Mouse (Mus musculus) heart, embryonic 14.5 days (tissue): ENCODE results near the gene Apon. TPM values are rescaled to one million over a fixed set of nuclear protein-coding genes. Genes with fewer than 3 reads are reported as not detected.
"Not testable (repeated sequence)": the region's sequence is repeated elsewhere in the genome, so short reads cannot be mapped to it uniquely, and the experiment has no call there.

Experiments
- ATAC-seq: fragments of 200-750 bp; cut with Nextera tagmentation; 2 replicates; pipeline ENCODE4 v1.8.0; 2017; ENCODE audit warnings: low read depth, moderate TSS enrichment; ENCODE audit not compliant: insufficient number of reproducible peaks, insufficient read depth, low FRiP score
- H3K27ac ChIP-seq, 2 experiments: fragments of 200-500 bp in 1 of 2; fragments of 300-500 bp in 1 of 2; sonication (generic) in 1 of 2; replicated peaks in 1 of 2; 2 replicates each; pipeline ENCODE4 v1.5.1; 2012 to 2014; ENCODE audit warnings: low read depth in 2 of 2, low read length in 2 of 2, control low read depth in 1 of 2, mild to moderate bottlenecking in 1 of 2, mixed read lengths in 1 of 2; ENCODE audit not compliant: control insufficient read depth in 1 of 2, insufficient read depth in 1 of 2
- H3K27me3 ChIP-seq: fragments of 300-500 bp; sonication (generic); 2 replicates; pipeline ENCODE4 v1.6.1; 2014; ENCODE audit warnings: mild to moderate bottlenecking, low read length, control low read depth; ENCODE audit not compliant: control insufficient read depth, insufficient read depth
- H3K36me3 ChIP-seq: fragments of 300-500 bp; sonication (generic); 2 replicates; pipeline ENCODE4 v1.6.1; 2014; ENCODE audit warnings: mild to moderate bottlenecking, control low read depth, low read length, mixed read lengths; ENCODE audit not compliant: control insufficient read depth, insufficient read depth
- H3K4me1 ChIP-seq, 2 experiments: fragments of 200-500 bp in 1 of 2; fragments of 300-500 bp in 1 of 2; sonication (generic) in 1 of 2; 2 replicates each; pipeline ENCODE4 v1.6.1; 2012 to 2014; ENCODE audit warnings: low read length in 2 of 2, control low read depth in 1 of 2, mixed read lengths in 1 of 2; ENCODE audit not compliant: control insufficient read depth in 2 of 2, insufficient read depth in 2 of 2
- H3K4me2 ChIP-seq: fragments of 300-500 bp; sonication (generic); 2 replicates; pipeline ENCODE4 v1.6.1; 2014; ENCODE audit warnings: mild to moderate bottlenecking, low read length
- H3K4me3 ChIP-seq, 2 experiments: fragments of 200-500 bp in 1 of 2; fragments of 300-500 bp in 1 of 2; sonication (generic) in 1 of 2; 2 replicates each; pipeline ENCODE4 v1.5.1; 2012 to 2014; ENCODE audit warnings: low read length in 2 of 2, mild to moderate bottlenecking in 2 of 2, control low read depth in 1 of 2, low read depth in 1 of 2, moderate library complexity in 1 of 2; ENCODE audit not compliant: control insufficient read depth in 1 of 2, insufficient read depth in 1 of 2
- H3K9ac ChIP-seq: fragments of 300-500 bp; sonication (generic); 2 replicates; pipeline ENCODE4 v1.6.1; 2014; ENCODE audit warnings: mild to moderate bottlenecking, low read length
- H3K9me3 ChIP-seq: fragments of 300-500 bp; sonication (generic); 2 replicates; pipeline ENCODE4 v1.6.1; 2016; ENCODE audit warnings: low read length, control low read depth; ENCODE audit not compliant: control insufficient read depth
- WGBS: fragments of 180-500 bp; shearing (Covaris S2); extraction: QIAGEN DNeasy Blood & Tissue Kit; methylation state at CpG from one replicate; pipeline ENCODE4 v1.1.7; 2014; 5-methylcytosine and 5-hydroxymethylcytosine counted together
- polyA plus RNA-seq: library from polyadenylated mRNA; unstranded; fragments of >200 nt; fragmentation: Nextera tagmentation; extraction: Ambion mirVana; gene quantifications from 2 replicates; pipeline ENCODE4 v1.2.1, GENCODE M21; 2014

Gene Apon
- polyA plus RNA-seq, 1 experiment from 2014 or later = not detected

DNA sequence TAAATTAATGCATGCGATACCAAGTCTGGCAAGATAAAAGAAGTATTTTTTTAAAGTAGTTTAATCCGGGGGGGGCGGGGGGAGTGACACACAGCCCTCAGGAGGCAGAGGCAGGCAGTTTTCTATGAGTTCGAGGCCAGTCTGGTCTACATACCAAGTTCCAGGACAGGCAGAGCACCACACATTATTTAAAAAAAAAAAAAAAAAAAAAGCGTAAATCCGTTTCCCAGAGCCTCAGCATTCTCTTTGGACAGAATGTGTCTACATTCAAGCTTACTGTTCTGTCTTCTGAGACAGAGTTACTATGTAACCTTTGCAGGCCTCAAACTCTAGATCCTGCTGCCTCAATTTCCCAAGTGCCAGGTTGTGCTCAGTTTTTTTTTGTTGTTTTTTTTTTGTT is 41.7 kb upstream of the Apon start:
- H3K4me2 ChIP-seq = peak overlapping the region; percentile 86
- WGBS = 32% methylated on average over 6 of the region's 6 CpGs
- no peak for ATAC-seq
- 0 out of 2 replicates have a peak, but pooled peaks cover 10% of the 10 kb centered on the region for H3K36me3 ChIP-seq
- H3K4me1 ChIP-seq = peaks cover 5 to 12% of the 10 kb centered on the region in 2 experiments
- peak overlapping the region; percentile 82 to 86; a peak in 3 of 4 replicates for H3K4me3 ChIP-seq
- peak overlapping the region; percentile 84 for H3K9ac ChIP-seq
- H3K27ac ChIP-seq = no peak overlapping the region; a peak in 1 of 4 replicates
- no peaks in the 10 kb centered on the region for H3K9me3 ChIP-seq
- no peaks in the 10 kb centered on the region for H3K27me3 ChIP-seq

DNA sequence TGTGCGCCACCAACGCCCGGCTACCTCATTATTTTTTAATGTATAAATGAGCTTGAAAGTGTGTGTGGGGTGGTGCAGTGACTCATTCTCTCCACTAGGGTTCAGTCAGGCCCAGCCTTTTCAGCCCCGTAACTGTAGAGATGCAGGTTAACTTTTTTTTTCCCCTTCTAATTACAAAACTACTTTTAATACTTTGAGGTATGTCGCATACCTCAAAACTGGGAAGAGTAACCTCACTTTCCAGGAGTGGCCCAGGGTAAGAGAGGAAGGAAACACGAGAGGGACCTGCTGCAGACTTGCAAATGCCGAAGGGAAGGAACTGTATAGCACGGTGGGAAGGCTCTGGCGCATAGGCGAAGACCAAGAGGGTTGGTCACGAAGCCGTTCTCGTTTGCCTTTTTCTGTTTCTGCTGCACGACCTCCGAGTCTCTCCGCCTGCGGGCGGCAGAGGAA is 41.0 kb upstream of the Apon start:
- peak overlapping the region; percentile 42 to 45 for H3K4me3 ChIP-seq
- H3K4me1 ChIP-seq = peaks cover 5 to 12% of the 10 kb centered on the region in 2 experiments
- peak overlapping the region; percentile 67 for H3K9ac ChIP-seq
- H3K36me3 ChIP-seq = 0 out of 2 replicates have a peak, but pooled peaks cover 7% of the 10 kb centered on the region
- no peak for ATAC-seq
- peak overlapping the region; percentile 82 for H3K4me2 ChIP-seq
- H3K27me3 ChIP-seq = no peaks in the 10 kb centered on the region
- 2% methylated on average over 18 of the region's 18 CpGs for WGBS
- H3K9me3 ChIP-seq = no peaks in the 10 kb centered on the region
- peak overlapping the region in 1 of 2 experiments; percentile 33; a peak in 1 of 4 replicates for H3K27ac ChIP-seq

DNA sequence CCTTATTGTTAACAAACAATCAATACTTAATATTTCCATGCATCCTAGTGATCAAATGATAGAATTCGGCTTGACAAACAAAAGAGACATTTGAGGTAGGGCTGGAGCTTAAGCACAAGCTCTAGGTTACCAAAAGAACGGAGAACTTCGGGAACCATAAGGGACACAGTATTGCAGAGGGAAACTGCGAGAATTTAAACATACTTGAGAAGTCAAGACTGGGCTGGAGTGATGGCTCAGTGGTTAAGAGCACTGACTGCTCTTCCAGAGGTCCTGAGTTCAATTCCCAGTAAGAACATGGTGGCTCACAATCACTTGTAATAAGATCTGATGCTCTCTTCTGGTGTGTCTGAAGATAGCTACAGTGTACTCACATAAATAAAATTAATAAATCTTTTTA is 39.8 kb upstream of the Apon start:
- H3K27me3 ChIP-seq, H3K9ac ChIP-seq, H3K4me2 ChIP-seq, ATAC-seq, H3K4me3 ChIP-seq, H3K36me3 ChIP-seq, H3K9me3 ChIP-seq, H3K27ac ChIP-seq: not testable (repeated sequence)
- peaks cover 5 to 12% of the 10 kb centered on the region in 2 experiments for H3K4me1 ChIP-seq
- 79% methylated on average over 4 of the region's 4 CpGs for WGBS

GRCm38 (mm10) chr10:128214981-128215380 is 38.9 kb upstream of the Apon start:
- WGBS = 84% methylated on average over 5 of the region's 5 CpGs
- H3K4me2 ChIP-seq = no peak overlapping the region
- no peaks in the 10 kb centered on the region for H3K27me3 ChIP-seq
- H3K9ac ChIP-seq = no peak overlapping the region
- 0 out of 2 replicates have a peak, but pooled peaks cover 3% of the 10 kb centered on the region for H3K36me3 ChIP-seq
- ATAC-seq = no peak
- no peak overlapping the region for H3K4me3 ChIP-seq
- H3K4me1 ChIP-seq = peaks cover 5 to 12% of the 10 kb centered on the region in 2 experiments
- no peaks in the 10 kb centered on the region for H3K9me3 ChIP-seq
- H3K27ac ChIP-seq = no peak overlapping the region

GRCm38 (mm10) chr10:128218387-128219117 is 35.3 kb upstream of the Apon start:
- H3K9me3 ChIP-seq = no peaks in the 10 kb centered on the region
- H3K4me2 ChIP-seq = no peak overlapping the region
- H3K27ac ChIP-seq = no peak overlapping the region
- no peak for ATAC-seq
- no peak overlapping the region for H3K9ac ChIP-seq
- H3K27me3 ChIP-seq = no peaks in the 10 kb centered on the region
- 90% methylated on average over 18 of the region's 18 CpGs for WGBS
- H3K36me3 ChIP-seq = no peaks in the 10 kb centered on the region
- no peak overlapping the region for H3K4me3 ChIP-seq
- no peaks in the 10 kb centered on the region for H3K4me1 ChIP-seq

GRCm38 (mm10) chr10:128221533-128222286 is 32.2 kb upstream of the Apon start:
- 55% methylated on average over 16 of the region's 16 CpGs for WGBS
- no peak overlapping the region for H3K27ac ChIP-seq
- no peak overlapping the region for H3K4me2 ChIP-seq
- no peaks in the 10 kb centered on the region for H3K9me3 ChIP-seq
- no peak overlapping the region for H3K4me3 ChIP-seq
- H3K27me3 ChIP-seq = no peaks in the 10 kb centered on the region
- H3K36me3 ChIP-seq = no peaks in the 10 kb centered on the region
- no peak overlapping the region for H3K9ac ChIP-seq
- ATAC-seq = no peak
- peaks cover 0 to 4% of the 10 kb centered on the region in 2 experiments; a peak in 3 of 4 replicates for H3K4me1 ChIP-seq

GRCm38 (mm10) chr10:128225064-128225463 is 28.8 kb upstream of the Apon start:
- Histone ChIP-seq H3K27me3 (no peaks in the 10 kb centered on the region), H3K4me3 (no peak overlapping the region), H3K4me1 (peaks cover 0 to 4% of the 10 kb centered on the region in 2 experiments; a peak in 3 of 4 replicates), H3K9me3 (no peaks in the 10 kb centered on the region), H3K36me3 (no peaks in the 10 kb centered on the region), H3K27ac (no peak overlapping the region), H3K4me2 (no peak overlapping the region), H3K9ac (no peak overlapping the region)
- whole genome bisulfite sequencing = 36% methylated on average over 5 of the region's 5 CpGs
- ATAC-seq = no peak
